Mouse (Mus musculus): ENCODE data around the gene Srgn.

- no peak for TF ChIP-seq CTCF (IDR thresholded peaks at IDR 0.05; ENCODE audit: low read depth, low read length)
- no peak for TF ChIP-seq GATA1 (IDR thresholded peaks at IDR 0.05; ENCODE audit: borderline replicate concordance, low read length)
Measured at GRCm38 (mm10) chr10:62474944-62475343, 52.3 kb downstream of the Srgn start.

All from G1E (cell line).